Mouse (Mus musculus) CH12.LX (cell line): Measurements from ENCODE around the gene Arrdc2.

Source experiments
- CHD2 ChIP-seq: IDR thresholded peaks from 2 replicates; pipeline ENCODE4 v1.6.1; 2011; ENCODE audit warnings: low read length, improper control_type of control experiment
- CTCF ChIP-seq, 2 experiments: IDR thresholded peaks in 1 of 2; conservative IDR thresholded peaks in 1 of 2; 2 replicates each; pipeline ENCODE4 v1.5.1; 2011 to 2012; ENCODE audit warnings: low read depth in 2 of 2, low read length in 2 of 2, improper control_type of control experiment in 1 of 2, inconsistent platforms in 1 of 2, mild to moderate bottlenecking in 1 of 2, moderate library complexity in 1 of 2
- JUND ChIP-seq: conservative IDR thresholded peaks from 2 replicates; pipeline ENCODE4 v1.6.1; 2011; ENCODE audit warnings: low read depth, low read length, improper control_type of control experiment
- MEF2A ChIP-seq: IDR thresholded peaks from 2 replicates; pipeline ENCODE4 v1.6.1; 2014; ENCODE audit warnings: low read depth, mild to moderate bottlenecking, inconsistent platforms, low read length, improper control_type of control experiment, borderline replicate concordance
- NRF1 ChIP-seq: IDR thresholded peaks from 2 replicates; pipeline ENCODE4 v1.6.1; 2014; ENCODE audit warnings: low read depth, mild to moderate bottlenecking, inconsistent platforms, low read length, improper control_type of control experiment, moderate library complexity
- POLR2A ChIP-seq: IDR thresholded peaks from 2 replicates; pipeline ENCODE4 v1.6.1; 2011; ENCODE audit warnings: low read depth, mild to moderate bottlenecking, improper control_type of control experiment, low read length
- RAD21 ChIP-seq: IDR thresholded peaks from 2 replicates; pipeline ENCODE4 v1.6.1; 2011; ENCODE audit warnings: low read depth, mild to moderate bottlenecking, low read length, improper control_type of control experiment, moderate library complexity

DNA sequence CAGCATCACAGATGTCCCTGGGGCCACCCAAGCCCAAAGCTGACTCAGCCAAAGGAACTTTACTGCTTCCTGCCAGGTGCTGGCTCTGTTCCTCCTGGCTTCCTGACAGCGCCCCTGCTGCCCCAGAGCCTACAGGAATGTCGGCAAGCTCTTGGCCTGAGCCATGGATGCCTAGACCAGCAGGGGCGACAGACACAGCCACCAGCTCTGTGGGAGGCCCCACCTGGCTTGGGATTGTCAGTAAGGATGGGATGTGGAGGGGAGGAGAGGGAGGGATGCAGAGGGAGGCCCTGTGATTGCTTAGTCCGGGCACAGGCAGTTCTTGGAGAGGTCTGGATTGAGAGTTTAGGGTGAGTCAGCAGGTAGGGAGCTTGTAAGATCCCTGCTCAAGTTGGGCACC lies 40.6 kb upstream of the Arrdc2 start:
- no peak for TF ChIP-seq NRF1
- TF ChIP-seq CTCF (conservative IDR thresholded peaks at IDR 0.05 in 1 of 2, IDR thresholded peaks at IDR 0.05 in 1 of 2; ENCODE audit: low read depth in 2 of 2, low read length in 2 of 2), result no peak
- no peak for TF ChIP-seq MEF2A
- no peak for TF ChIP-seq POLR2A
- no peak for TF ChIP-seq CHD2
- TF ChIP-seq RAD21, result no peak
- TF ChIP-seq JUND, result no peak
